Mouse (Mus musculus): ENCODE data around the gene Hpca. TPM values are rescaled to one million over a fixed set of nuclear protein-coding genes. Genes with fewer than 3 reads are reported as not detected.

Gene Hpca
- total RNA-seq, 2 experiments from 2014 or later: not detected

- DNase-seq: peak in 1 of 2 experiments; percentile 36
- intact Hi-C loops (cut with DNase I): no loop called here
These were observed 8.5 kb downstream of the Hpca start for GRCm38 (mm10) chr4:129113083-129113988.

- no peak for DNase-seq
- intact Hi-C loops (cut with DNase I): no loop called here
These were observed 9.6 kb downstream of the Hpca start for GRCm38 (mm10) chr4:129112231-129112630.

GRCm38 (mm10) chr4:129111350-129111749, 10.5 kb downstream of the Hpca start:
- intact Hi-C loops (cut with DNase I): no loop called here
- no peak for DNase-seq

DNA sequence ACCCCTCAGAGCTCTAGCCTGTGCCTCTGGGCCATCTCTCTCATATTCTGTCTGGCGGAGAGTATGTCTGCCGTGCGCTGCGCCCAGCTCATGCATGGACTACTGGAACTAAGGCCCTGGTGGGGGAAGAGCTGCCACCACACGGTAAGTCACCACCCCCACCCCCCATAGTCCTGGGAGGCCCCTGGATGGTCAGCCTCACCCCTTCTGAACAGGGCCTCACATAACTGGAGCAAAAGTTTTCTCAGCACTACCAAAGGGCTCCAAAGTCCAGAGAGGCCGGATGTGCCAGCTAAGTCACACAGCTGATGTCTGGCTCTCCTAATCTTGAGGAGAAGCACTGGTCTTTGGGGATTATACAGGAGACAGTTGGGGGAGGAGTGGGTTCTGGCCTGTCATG, 11.0 kb downstream of the Hpca start:
- intact Hi-C loops (cut with DNase I): no loop called here

GRCm38 (mm10) chr4:129108624-129109023, 13.2 kb downstream of the Hpca start:
- DNase-seq: no peak
- intact Hi-C loops (cut with DNase I): no loop called here

More for the DNA sequence above, 11.0 kb downstream of the Hpca start:
- no peak for DNase-seq

DNA sequence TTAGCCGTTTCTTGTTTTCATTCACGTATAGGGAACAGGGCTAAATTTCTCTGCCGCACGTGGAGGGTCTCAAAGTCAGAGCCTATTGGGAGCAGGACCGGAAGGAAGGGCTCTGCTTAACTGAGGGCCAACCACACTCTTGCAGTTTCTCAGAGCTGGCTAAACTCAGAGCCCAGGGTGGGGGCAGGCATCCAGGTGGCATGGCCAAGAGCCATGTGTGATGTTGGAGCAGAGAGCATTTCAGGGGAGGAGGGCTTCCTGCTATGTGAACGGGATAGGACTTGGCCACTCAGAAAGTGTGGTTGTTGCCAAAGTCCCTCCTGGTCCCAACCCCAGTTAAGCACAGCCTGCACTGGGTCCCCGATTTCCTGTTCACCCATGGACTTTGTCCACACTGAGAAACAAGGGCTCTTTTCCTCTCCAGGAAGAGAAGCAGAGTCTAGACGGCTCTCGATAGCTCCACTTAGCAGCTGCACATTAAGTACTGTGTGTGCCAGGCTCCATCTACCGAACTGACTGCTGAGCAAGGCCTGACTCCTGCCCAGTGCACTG, 14.4 kb downstream of the Hpca start:
- intact Hi-C loops (cut with DNase I): no loop called here
- DNase-seq: no peak

DNA sequence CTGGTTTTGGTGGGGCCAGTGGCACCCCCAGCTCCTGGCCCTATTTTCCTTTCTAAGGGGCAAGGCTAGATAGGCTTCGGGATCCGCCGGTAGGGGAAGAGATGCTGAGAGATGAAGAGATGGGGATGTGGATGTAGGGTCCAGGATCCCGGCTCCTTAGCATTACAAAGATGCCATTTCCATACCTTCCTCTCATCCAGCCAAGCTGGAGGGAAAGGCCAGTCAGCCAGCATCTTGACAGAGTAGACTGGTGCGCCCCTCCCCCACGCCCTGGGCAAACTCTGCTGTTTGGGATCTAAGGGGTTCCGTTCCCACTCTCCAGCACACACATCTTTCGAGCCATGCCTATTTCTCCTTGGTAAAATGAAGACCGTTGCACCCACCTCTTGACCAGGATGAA, 15.8 kb downstream of the Hpca start:
- intact Hi-C loops (cut with DNase I): no loop called here
- no peak for DNase-seq

DNA sequence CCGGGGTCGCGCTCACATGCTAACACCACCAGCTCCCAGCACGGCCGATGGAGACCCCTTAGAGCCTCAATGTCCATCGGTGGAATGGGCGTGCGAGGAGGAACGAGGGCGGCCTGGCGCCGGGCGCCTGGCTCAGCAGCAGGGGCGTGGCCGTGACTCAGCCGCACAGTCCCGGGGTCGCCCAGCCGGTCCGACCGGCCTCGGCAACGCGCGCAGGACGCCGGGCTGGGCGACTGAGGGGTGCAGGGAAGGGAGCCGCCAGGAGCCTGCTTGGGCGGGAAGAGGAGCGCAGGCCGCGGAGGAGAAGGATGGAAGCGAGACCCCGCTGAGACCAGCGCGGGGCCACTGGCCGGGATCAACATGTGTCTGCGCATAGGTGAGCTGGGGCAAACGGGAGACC, 16.5 kb downstream of the Hpca start, which contains the start of gene Tmem54:
Tmem54 (plus strand) TSS at position 193 of the 400 bp plus-strand sequence.
- no peak for DNase-seq

GRCm38 (mm10) chr4:129102133-129102829, 19.6 kb downstream of the Hpca start:
- no peak for DNase-seq
- intact Hi-C loops (cut with DNase I): no loop called here

More for the DNA sequence above, 16.5 kb downstream of the Hpca start, which contains the start of gene Tmem54:
- intact Hi-C loops (cut with DNase I): no loop called here

GRCm38 (mm10) chr4:129097006-129097405, 24.8 kb downstream of the Hpca start:
- no peak for DNase-seq
- intact Hi-C loops (cut with DNase I): no loop called here

- intact Hi-C loops (cut with DNase I): no loop called here
- DNase-seq: no peak
These were observed 26.6 kb downstream of the Hpca start for GRCm38 (mm10) chr4:129095276-129095675.

DNA sequence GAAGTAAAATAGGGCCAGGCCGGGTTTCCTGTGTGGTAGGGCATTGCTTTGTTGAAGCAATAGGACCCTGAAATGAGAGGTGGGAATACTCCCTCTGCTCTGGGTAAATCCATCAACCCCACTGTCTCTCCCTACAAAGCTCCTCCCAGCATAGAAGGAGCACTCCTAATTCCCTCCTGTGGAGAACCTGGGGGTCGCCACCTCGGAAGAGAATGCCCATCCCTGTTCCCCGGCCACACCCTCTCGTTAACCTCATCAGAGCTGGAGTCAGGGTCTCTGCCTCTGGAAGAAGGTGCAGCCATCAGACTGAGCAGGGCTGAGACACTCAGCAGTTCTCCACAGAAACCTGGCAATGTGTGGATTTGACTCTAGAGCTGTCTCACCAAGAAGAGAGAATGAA, 34.0 kb downstream of the Hpca start:
- no peak for DNase-seq
- intact Hi-C loops (cut with DNase I): loop anchor here (5.0 to 10.0 kb wide), 2 partner anchors 376 to 473 kb away; partner anchors contain the start of genes Tlr12 and Zscan20

DNA sequence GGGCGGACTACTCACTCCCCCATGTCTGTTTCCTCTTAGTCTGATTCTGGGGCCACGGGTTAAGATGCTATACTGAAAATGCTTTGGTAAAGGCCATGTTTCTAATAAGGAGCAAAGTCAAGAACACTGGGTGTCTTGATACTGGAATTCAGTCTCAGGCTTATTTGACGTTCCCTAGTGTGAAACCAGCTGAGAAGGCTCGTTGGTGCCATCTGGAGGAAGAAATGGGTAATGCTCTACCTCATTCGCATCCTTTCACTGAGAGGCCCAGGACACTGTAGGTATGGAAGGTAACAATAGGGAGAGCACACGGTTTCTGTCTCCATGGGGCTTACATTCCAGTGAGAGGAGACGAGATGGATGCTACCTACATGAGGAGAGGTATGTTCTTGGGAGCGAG, 35.8 kb downstream of the Hpca start:
- intact Hi-C loops (cut with DNase I): loop anchor here (1.0 to 10.0 kb wide), 4 partner anchors 115 to 471 kb away; partner anchors contain the start of genes Tlr12 and Zscan20
- peak; percentile 67 to 79 for DNase-seq

DNA sequence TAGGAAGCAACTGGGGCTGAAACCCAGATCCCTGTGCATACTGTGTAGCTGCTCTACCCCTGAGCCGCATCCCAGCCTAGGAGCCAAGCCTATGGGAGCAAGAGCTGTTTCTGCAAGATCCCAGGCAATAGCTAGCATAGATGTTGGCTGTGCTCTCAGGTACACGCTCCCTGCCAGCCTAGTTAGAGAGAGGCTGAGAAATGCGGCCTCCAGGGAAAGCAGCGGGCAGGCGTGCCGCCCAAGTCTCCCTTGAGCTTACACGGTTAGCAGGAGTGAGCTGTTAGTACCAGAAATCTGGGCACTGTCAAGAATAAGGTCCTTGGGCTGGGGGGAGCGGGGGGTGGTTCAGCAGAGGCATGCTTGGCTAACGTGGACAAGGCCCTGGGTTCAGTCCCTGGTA, 36.9 kb downstream of the Hpca start:
- intact Hi-C loops (cut with DNase I): loop anchor here (1.0 to 10.0 kb wide), 3 partner anchors 174 to 470 kb away; partner anchors contain the start of genes Tlr12 and Zscan20
- DNase-seq: no peak

- peak; percentile 61 to 67 for DNase-seq
- intact Hi-C loops (cut with DNase I): loop anchor here (1.0 to 10.0 kb wide), 3 partner anchors 111 to 468 kb away; partner anchors contain the start of genes Tlr12 and Zscan20
These were observed 39.3 kb downstream of the Hpca start for GRCm38 (mm10) chr4:129082379-129083115.

DNA sequence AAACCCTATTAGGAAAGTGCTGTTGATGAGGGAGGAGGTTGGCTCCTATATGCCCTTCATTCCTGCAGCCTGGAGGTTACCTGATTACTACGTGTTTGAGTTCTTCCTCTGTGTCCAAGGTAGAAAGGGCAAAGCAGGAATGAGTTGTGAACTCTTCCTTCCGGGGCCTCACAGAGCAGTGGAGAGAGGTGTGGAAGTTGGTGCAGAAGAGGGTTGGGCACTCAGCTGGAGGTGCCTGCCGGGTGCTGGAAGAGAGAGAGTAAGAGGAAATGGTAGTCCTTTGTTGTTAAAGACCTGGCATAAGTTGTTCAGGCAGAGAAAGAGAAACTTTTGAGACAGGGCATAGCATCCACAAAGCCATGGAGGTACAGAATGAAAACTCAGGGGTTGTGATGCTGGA, 39.9 kb downstream of the Hpca start:
- no peak for DNase-seq
- intact Hi-C loops (cut with DNase I): loop anchor here (1.0 to 10.0 kb wide), 3 partner anchors 111 to 467 kb away; partner anchors contain the start of genes Tlr12 and Zscan20

- DNase-seq: no peak
- intact Hi-C loops (cut with DNase I): loop anchor here (10.0 kb wide), 1 partner anchor 467 kb away; the partner anchor contains the start of genes Tlr12 and Zscan20
These were observed 40.3 kb downstream of the Hpca start for GRCm38 (mm10) chr4:129081512-129081911.

DNA sequence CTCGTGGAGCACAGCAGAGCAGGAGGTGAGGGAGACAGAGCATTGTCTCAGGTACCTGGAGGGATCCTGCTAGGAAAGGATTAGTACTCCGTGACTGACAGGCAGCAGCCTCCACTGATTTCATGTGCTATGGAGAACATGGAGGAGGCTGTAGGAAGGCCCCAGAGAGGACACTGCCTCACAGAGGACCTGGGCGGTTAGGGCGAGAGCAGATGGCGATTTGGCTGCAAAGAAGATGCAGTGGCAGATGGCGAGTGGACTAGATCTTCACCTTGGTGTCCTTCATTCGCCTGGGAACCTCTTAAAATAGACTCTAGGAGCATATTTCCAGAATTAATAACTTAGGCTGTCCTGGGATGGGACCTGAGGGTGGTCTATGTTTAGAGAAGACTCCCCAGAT, 40.8 kb downstream of the Hpca start:
- intact Hi-C loops (cut with DNase I): loop anchor here (10.0 kb wide), 1 partner anchor 466 kb away; the partner anchor contains the start of genes Tlr12 and Zscan20
- no peak for DNase-seq

GRCm38 (mm10) chr4:129079126-129079525, 42.7 kb downstream of the Hpca start:
- intact Hi-C loops (cut with DNase I): no loop called here
- no peak for DNase-seq

- intact Hi-C loops (cut with DNase I): no loop called here
- no peak for DNase-seq
These were observed 53.0 kb downstream of the Hpca start for GRCm38 (mm10) chr4:129068848-129069247.
